Mouse (Mus musculus): ENCODE data around the gene Hnrnpl. TPM values are rescaled to one million over a fixed set of nuclear protein-coding genes. Genes with fewer than 3 reads are reported as not detected.

Gene Hnrnpl
- polyA plus RNA-seq, 1 experiment from 2014 or later = 264 TPM

DNA sequence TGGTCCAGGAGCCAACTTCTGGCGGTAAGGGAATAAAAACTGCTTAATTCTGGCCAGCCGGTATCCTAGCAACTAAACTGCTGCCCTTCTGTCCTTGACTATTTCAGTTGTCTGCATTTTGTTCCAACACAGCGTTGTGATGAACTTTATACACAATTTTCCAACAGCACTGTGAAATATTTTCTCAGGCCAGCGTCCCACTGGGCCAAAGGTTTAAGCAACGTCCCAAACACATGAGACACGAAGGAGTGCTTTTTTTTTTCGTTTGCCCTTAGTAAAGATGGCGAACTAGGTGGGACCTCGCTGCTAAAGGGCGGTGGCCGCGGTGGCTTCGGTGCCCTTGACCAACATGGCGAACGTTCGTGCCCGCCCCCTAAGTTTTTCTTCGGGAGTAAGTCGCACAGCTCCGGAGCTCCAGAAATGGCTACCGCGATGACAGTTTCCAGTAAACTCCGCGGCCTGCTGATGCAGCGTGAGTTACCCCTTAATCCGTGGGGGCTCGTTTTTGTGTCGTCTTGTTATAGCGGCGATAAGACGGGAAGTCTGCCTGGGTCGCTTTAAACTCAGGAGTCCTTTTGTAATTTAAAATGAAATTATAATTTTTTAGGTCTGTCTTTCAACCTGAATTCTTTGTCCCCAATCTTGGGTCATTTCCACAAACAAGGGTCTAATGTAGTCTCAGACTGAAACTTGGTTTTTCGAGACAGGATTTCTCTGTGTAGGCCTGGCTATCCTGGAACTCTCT, 16.8 kb downstream of the Hnrnpl start, which contains the start of gene Ech1:
Gene Ech1, plus strand, starts transcription at position 277 of the 745 bp plus-strand sequence.
- Histone ChIP-seq H3K4me3 (peak within 1 kb of the TSS; percentile 43), H3K4me2 (replicated peaks) (peak within 1 kb of the TSS; percentile 62), H3K9me3 (no peaks in the 10 kb centered on the region), H3K27me3 (replicated peaks) (no peaks in the 10 kb centered on the region), H3K36me3 (peaks cover 34% of the 10 kb centered on the region), H3K4me1 (peaks cover 14% of the 10 kb centered on the region), H3K27ac (peak within 1 kb of the TSS; percentile 51; the same call in 1 of the 2 replicates), H3K9ac (peak within 1 kb of the TSS; percentile 56)
- WGBS = 3% methylated on average over 33 of the region's 33 CpGs
- peak; percentile 63 for ATAC-seq (ENCODE audit: low FRiP score, low read depth)

DNA sequence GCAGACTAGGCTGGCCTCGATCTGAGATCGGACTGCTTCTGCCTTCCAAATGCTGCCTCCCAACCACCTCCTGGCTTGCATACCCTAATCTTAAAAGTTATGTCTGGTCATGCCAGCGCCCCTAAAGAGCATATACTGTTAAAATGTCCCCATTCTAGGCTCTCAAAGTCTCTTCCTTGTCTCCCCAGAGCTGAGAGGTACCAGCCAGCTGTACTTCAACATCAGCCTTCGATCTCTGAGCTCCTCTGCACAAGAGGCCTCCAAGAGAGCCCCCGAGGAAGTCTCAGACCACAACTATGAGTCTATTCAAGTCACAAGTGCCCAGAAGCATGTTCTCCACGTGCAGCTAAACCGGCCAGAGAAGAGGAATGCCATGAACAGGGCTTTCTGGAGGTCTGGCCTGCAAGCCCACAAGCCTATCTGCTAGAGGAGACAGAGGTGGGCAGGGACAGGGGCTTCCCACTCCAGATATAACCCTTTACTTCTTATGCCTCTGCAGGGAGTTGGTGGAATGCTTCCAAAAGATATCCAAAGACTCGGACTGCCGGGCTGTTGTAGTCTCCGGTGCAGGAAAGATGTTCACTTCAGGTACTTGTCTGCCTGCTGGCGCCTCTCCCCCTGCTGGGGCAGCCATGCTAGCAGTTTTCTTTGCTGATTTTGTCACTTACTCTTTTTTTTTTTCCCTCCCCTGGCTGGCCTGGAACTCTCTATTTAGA, 17.5 kb downstream of the Hnrnpl start:
- Histone ChIP-seq H3K4me2 (replicated peaks) (peak overlapping the region; percentile 62), H3K9me3 (no peaks in the 10 kb centered on the region), H3K27me3 (replicated peaks) (no peaks in the 10 kb centered on the region), H3K4me3 (peak overlapping the region; percentile 43), H3K4me1 (peaks cover 7% of the 10 kb centered on the region), H3K27ac (no peak overlapping the region), H3K36me3 (peaks cover 29% of the 10 kb centered on the region), H3K9ac (peak overlapping the region; percentile 56)
- 63% methylated on average over 11 of the region's 11 CpGs for WGBS
- no peak for ATAC-seq (ENCODE audit: low FRiP score, low read depth)

DNA sequence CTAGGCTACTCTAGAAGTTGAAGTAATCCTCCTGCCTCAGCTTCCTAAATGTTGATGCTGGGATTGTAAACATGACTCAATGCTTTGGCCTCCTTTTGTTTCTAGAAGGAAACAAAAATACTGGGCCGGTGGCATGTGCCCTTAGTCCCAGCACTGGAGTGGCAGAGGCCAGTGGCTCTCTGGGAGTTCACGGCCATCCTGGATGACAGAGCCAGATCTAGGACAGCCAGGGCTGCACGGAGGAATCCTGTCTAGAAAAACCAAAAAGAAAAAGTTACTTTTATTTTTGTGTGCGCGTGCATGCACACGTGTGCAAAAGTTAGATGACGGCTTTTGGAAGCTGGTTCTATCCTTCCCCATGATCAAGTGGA, 18.0 kb downstream of the Hnrnpl start:
- Histone ChIP-seq H3K36me3 (peaks cover 29% of the 10 kb centered on the region), H3K9me3 (no peaks in the 10 kb centered on the region), H3K4me1 (peaks cover 6% of the 10 kb centered on the region), H3K9ac (no peak overlapping the region), H3K4me2 (replicated peaks) (peak overlapping the region; percentile 62), H3K4me3 (no peak overlapping the region), H3K27me3 (replicated peaks) (no peaks in the 10 kb centered on the region), H3K27ac (no peak overlapping the region)
- no peak for ATAC-seq (ENCODE audit: low FRiP score, low read depth)
- WGBS = 92% methylated on average over 7 of the region's 7 CpGs

DNA sequence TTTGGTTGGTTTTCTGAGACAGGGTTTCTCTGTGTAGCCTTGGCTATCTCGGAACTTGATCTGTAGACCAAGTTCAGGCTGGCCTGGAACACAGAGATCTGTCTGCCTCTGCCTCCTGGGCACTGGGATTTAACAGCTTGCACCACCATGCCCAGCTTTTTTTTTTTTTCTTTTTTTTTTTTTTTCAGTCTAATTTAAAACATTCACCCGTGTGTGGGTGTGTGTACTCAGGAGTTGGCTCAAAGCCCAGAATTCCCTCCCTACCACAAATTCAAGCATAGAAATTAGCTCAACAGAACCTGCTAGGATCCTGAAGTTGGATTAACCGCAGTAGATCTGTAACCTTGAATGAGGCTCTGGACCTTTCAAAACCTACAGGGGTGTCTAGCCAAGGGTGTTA, 19.0 kb downstream of the Hnrnpl start:
- H3K9me3 ChIP-seq = no peaks in the 10 kb centered on the region
- WGBS = 78% methylated on average over 3 of the region's 3 CpGs

DNA sequence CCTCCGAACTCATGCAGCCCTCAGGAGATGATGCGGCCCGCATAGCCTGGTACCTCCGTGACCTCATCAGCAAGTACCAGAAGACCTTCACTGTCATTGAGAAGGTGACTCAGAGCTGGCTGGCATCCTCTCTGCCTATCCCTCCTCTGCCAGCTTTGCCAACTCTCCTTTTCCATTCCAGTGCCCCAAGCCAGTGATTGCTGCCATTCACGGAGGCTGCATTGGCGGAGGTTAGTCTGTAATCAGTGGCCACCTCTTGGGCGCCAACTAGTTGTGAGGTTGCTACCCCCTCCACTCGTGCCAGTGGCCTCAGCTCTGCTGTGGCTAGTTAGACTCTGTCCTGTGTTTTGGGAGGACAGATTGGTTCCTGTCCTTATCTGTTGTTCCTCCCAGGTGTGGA, 21.5 kb downstream of the Hnrnpl start:
- no peak overlapping the region for H3K4me3 ChIP-seq
- H3K4me2 ChIP-seq (replicated peaks) = no peak overlapping the region
- H3K36me3 ChIP-seq = peaks cover 21% of the 10 kb centered on the region
- ATAC-seq (ENCODE audit: low FRiP score, low read depth) = no peak
- WGBS = 94% methylated on average over 8 of the region's 8 CpGs
- H3K27me3 ChIP-seq (replicated peaks) = no peaks in the 10 kb centered on the region
- no peaks in the 10 kb centered on the region for H3K9me3 ChIP-seq
- H3K9ac ChIP-seq = no peak overlapping the region
- H3K4me1 ChIP-seq = peaks cover 6% of the 10 kb centered on the region
- no peak overlapping the region for H3K27ac ChIP-seq

More for the DNA sequence above, 19.0 kb downstream of the Hnrnpl start:
- no peaks in the 10 kb centered on the region for H3K27me3 ChIP-seq (replicated peaks)
- no peak overlapping the region for H3K4me2 ChIP-seq (replicated peaks)
- H3K36me3 ChIP-seq = peaks cover 28% of the 10 kb centered on the region
- H3K27ac ChIP-seq = no peak overlapping the region
- H3K4me3 ChIP-seq = no peak overlapping the region
- no peak for ATAC-seq (ENCODE audit: low FRiP score, low read depth)
- peaks cover 6% of the 10 kb centered on the region for H3K4me1 ChIP-seq
- no peak overlapping the region for H3K9ac ChIP-seq

DNA sequence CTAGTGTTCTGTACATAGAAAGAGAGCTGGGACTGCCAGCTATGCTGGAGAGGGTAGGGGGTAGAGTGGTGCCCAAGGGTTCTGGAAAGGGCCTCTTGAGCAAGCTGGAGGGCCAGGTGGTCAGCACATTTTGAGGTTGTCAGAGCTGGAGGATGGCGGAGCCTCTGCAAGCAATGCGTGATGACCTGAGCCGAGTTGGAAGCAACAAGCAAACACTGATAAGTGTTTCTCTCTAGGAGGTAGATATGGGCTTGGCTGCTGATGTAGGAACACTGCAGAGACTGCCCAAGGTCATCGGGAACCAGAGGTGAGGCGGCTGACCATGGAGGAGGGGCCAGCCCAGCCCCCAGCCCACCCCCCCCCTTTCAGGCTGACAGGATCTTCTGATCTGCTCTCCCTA, 22.6 kb downstream of the Hnrnpl start:
- H3K4me2 ChIP-seq (replicated peaks) = no peak overlapping the region
- peaks cover 21% of the 10 kb centered on the region for H3K36me3 ChIP-seq
- no peak overlapping the region for H3K27ac ChIP-seq
- no peaks in the 10 kb centered on the region for H3K27me3 ChIP-seq (replicated peaks)
- peaks cover under 1% of the 10 kb centered on the region for H3K4me1 ChIP-seq
- H3K4me3 ChIP-seq = no peak overlapping the region
- no peak overlapping the region for H3K9ac ChIP-seq
- no peak for ATAC-seq (ENCODE audit: low FRiP score, low read depth)
- no peaks in the 10 kb centered on the region for H3K9me3 ChIP-seq
- WGBS = 93% methylated on average over 5 of the region's 5 CpGs

DNA sequence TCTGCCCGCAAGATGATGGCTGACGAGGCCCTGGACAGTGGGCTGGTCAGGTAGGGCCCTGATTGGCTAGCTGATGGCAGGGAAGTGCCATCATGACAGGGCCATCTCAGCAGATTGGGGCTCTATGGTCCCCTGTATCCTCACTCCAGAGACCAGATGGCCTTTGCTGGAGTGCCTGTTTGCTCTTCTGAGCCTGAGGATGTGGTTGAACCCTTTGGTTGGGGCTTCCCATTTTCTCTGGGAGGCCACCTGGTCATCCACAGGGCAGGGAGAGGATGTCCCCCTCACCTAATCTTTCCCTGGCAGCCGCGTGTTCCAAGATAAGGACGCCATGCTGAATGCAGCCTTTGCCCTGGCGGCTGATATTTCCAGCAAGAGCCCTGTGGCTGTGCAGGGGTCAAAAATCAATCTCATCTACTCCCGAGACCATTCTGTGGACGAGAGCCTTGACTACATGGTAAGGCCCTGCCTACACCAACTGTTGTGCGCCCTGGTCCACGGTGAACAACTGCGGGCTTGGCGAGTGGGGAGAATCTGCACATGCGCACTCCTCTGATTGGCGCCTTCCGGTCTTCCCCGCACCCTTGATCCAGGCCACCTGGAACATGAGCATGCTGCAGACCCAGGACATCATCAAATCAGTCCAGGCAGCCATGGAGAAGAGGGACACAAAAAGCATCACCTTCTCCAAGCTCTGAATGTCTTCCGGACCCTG, 23.2 kb downstream of the Hnrnpl start:
- no peak overlapping the region for H3K27ac ChIP-seq
- H3K4me2 ChIP-seq (replicated peaks) = no peak overlapping the region
- no peaks in the 10 kb centered on the region for H3K9me3 ChIP-seq
- no peak overlapping the region for H3K4me3 ChIP-seq
- H3K27me3 ChIP-seq (replicated peaks) = no peaks in the 10 kb centered on the region
- 92% methylated on average over 17 of the region's 17 CpGs for WGBS
- H3K9ac ChIP-seq = no peak overlapping the region
- ATAC-seq (ENCODE audit: low FRiP score, low read depth) = no peak
- no peaks in the 10 kb centered on the region for H3K4me1 ChIP-seq
- H3K36me3 ChIP-seq = peaks cover 21% of the 10 kb centered on the region

DNA sequence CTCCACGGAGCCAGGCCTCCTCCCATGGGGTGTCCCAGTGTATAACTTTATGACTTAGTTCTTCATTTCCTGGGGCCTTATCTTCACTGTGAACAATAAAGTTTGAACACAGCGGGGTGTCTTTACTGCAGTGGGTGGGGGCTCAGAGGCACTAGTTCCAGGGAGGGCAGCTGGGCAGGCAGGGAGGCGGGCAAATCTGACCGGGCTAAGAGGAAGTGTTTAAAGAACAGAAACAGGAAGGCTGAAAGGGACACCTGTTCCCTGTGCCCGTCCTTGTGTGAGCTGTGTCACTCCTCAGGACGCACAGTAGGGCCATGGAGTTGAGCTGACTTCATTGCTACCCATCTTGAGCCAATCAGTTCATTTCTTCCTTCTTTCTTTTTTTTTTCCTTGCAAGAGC, 23.8 kb downstream of the Hnrnpl start:
- Histone ChIP-seq H3K9ac (no peak overlapping the region), H3K9me3 (no peaks in the 10 kb centered on the region), H3K4me1 (no peaks in the 10 kb centered on the region), H3K27ac (no peak overlapping the region), H3K4me3 (no peak overlapping the region), H3K4me2 (replicated peaks) (no peak overlapping the region), H3K36me3 (peaks cover 21% of the 10 kb centered on the region), H3K27me3 (replicated peaks) (no peaks in the 10 kb centered on the region)
- WGBS = 54% methylated on average over 6 of the region's 6 CpGs
- no peak for ATAC-seq (ENCODE audit: low FRiP score, low read depth)

DNA sequence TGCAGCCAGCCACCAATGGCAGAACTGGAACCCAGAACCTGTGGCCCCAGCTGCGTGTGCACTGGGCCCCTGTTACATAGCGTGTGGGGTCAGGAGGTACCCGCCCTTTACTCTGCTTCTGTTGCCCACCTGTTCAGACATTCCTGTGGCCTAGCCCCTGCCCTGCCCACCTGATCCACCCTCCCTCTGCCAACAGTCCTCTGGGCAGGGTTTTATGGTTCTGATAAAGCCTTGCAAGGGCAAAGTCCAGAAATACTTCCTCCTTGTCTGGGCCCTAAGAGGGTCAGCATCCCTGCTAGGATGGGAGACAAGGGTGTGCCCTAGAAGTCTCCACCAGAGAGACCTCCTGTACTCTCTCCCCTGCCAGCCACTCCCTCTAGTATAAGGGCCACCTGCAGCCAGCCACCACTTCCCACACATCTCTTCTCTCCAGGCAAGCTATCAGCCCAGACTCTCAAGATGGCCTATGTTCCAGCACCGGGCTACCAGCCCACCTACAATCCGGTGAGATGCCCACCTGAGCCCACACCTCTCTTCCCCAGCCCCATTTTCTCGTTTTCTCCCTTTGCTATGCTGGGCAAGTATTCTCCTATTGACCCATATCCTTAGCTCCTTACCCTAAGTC, 25.5 kb downstream of the Hnrnpl start, which contains the start of gene Lgals4:
Gene Lgals4, plus strand, starts transcription at position 132 of the 625 bp plus-strand sequence.
- H3K27me3 ChIP-seq (replicated peaks) = no peaks in the 10 kb centered on the region
- no peak within 1 kb of the TSS for H3K4me3 ChIP-seq
- H3K9me3 ChIP-seq = no peaks in the 10 kb centered on the region
- no peak within 1 kb of the TSS for H3K9ac ChIP-seq
- no peak within 1 kb of the TSS for H3K4me2 ChIP-seq (replicated peaks)
- peaks cover 21% of the 10 kb centered on the region for H3K36me3 ChIP-seq
- no peak within 1 kb of the TSS for H3K27ac ChIP-seq
- 86% methylated on average over 6 of the region's 6 CpGs for WGBS
- no peaks in the 10 kb centered on the region for H3K4me1 ChIP-seq
- no peak for ATAC-seq (ENCODE audit: low FRiP score, low read depth)

DNA sequence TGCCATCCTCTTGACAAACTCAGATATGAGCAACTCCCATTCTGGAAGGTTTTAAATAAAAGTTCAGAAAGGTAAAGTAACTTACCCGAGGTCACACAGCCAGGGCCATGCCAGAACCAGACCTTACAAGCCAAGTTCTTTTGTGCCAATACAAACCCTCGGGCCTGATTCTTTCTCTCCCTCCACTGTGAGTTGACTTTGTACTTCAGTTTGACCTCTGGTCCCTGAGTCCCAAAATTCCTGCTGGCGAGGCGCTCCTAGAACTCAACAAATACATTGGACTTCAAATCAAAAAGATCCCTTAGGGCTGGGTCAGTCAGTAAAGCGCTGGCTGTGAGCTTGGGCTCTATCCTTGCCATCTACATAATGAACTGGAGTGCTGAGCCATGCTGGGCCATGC, 28.6 kb downstream of the Hnrnpl start:
- no peak overlapping the region for H3K4me2 ChIP-seq (replicated peaks)
- H3K27ac ChIP-seq = no peak overlapping the region
- H3K9me3 ChIP-seq = no peaks in the 10 kb centered on the region
- H3K4me1 ChIP-seq = no peaks in the 10 kb centered on the region
- no peaks in the 10 kb centered on the region for H3K27me3 ChIP-seq (replicated peaks)
- WGBS = 83% methylated on average over 5 of the region's 5 CpGs
- 0 out of 2 replicates have a peak, but pooled peaks cover 2% of the 10 kb centered on the region for H3K36me3 ChIP-seq
- ATAC-seq (ENCODE audit: low FRiP score, low read depth) = no peak
- H3K9ac ChIP-seq = no peak overlapping the region
- H3K4me3 ChIP-seq = no peak overlapping the region

DNA sequence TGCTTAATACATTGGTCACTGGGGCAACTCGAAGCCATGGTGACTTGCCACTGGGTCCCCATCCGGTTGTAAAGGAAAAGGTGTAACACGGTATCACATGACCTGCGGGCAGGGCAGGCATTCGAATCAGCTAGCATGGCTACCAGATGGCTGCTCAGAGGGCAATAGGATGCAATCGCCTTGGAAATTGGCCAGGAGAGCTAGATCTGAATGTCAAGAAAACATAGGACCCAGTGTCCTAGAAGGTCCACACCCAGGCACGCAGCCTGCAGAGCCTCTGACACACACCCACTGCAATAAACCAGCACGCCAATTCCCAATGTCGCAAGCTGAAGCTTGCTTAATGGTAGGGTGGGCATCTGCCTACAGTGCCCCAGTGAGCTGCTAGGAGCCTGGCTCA, 30.0 kb downstream of the Hnrnpl start:
- Histone ChIP-seq H3K4me2 (replicated peaks) (no peak overlapping the region), H3K9me3 (no peaks in the 10 kb centered on the region), H3K9ac (no peak overlapping the region), H3K27me3 (replicated peaks) (no peaks in the 10 kb centered on the region), H3K4me1 (no peaks in the 10 kb centered on the region), H3K36me3 (no peaks in the 10 kb centered on the region), H3K27ac (no peak overlapping the region), H3K4me3 (no peak overlapping the region)
- WGBS = 72% methylated on average over 9 of the region's 9 CpGs
- ATAC-seq (ENCODE audit: low FRiP score, low read depth) = no peak

DNA sequence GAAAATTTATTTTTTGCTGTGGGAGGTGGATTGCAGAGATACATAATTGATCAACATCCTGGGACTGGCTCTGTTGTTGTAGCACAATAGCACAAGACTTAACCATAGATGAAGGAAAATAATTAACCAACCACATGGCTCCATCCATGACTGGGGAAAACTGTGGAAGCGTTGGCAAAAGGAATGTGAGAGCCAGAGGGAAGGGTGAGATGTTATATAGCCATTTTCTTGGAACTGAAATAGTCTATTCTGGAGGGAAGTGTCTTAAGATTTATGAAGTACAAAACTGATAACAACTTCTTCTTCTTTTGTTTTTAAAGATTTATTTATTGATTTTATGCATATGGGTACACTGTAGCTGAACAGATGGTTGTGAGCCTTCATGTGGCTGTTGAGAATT, 38.9 kb downstream of the Hnrnpl start:
- no peak overlapping the region for H3K4me2 ChIP-seq (replicated peaks)
- no peaks in the 10 kb centered on the region for H3K9me3 ChIP-seq
- H3K27ac ChIP-seq = no peak overlapping the region
- 85% methylated on average over 1 of the region's 1 CpGs for WGBS
- H3K27me3 ChIP-seq (replicated peaks) = no peaks in the 10 kb centered on the region
- H3K4me3 ChIP-seq = no peak overlapping the region
- no peak overlapping the region for H3K9ac ChIP-seq
- ATAC-seq (ENCODE audit: low FRiP score, low read depth) = no peak
- H3K4me1 ChIP-seq = no peaks in the 10 kb centered on the region
- H3K36me3 ChIP-seq = no peaks in the 10 kb centered on the region

Data from neural tube, embryonic 12.5 days (tissue).